Mouse (Mus musculus) 3134 (cell line): Measurements from ENCODE around the gene Ccdc149.

Source experiments
- DNase-seq: peaks from one replicate; pipeline ENCODE4 v3.0.0-alpha.2; 2011; ENCODE audit warnings: low spot score; ENCODE audit not compliant: insufficient read length; ENCODE audit errors: extremely low read depth

The Ccdc149 gene

GRCm38 (mm10) chr5:52470991-52471801 is at the start of gene Ccdc149:
TSS of gene Ccdc149 (minus strand) at chr5:52471521.
- DNase-seq, result no peak

DNA sequence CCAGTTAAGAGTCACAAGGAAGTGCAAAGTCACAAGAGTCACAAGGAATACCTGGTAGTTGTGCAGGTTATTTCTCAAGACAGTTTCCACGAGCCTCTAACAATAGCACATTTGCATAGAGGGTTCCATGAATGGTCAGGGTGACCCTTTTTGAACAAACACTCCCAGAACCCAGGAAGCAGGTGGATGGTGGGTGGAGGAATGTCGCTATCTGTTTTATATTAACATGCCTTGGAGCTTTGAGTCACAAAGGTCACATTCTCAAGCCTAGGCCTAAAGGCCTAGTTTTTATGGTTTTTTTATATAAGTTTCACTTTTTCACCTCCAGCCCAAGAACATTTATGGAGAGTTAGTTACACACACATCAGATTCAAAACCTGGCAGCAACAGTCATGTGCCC is 48.6 kb upstream of the Ccdc149 start:
- no peak for DNase-seq

- no peak for DNase-seq
Observed at GRCm38 (mm10) chr5:52516072-52516476, 44.8 kb upstream of the Ccdc149 start.

DNA sequence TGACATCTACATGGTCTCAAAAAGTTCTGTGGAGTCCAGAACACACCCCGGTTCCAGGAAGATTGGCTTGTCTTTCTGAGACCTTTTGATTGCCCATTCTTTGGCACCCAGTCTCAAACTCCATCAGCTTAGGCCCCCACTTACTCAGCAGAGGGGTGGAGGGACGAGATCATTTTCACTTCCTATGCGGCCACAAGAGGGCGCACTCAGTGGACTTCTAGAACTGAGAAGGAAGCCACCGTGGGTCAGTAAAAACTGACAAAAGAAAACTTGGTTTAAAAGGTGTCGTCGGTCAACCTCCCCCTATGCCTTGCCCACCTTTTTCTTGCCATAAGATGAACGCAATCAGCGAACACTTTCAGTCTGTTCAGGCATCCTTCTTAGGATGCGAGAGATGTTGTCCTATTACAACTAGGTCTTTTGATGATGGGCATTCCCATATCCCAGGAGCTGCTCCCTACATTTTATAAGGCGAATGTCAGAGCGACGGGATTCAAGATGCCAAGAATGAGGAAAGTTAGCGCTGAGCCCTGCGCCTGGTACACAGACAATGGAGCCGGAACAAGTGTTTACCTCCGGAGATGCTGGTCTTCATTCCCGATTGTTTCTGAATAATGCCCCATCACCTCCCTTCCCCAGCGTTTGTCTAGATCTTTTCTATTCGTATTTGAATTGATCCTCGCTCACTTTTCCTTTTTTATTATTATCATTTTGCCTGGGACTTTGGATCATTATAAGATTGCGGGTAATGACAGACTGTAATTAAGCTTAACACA is 44.1 kb upstream of the Ccdc149 start:
- no peak for DNase-seq

GRCm38 (mm10) chr5:52511089-52511488 is 39.8 kb upstream of the Ccdc149 start:
- no peak for DNase-seq

GRCm38 (mm10) chr5:52509416-52509815 is 38.1 kb upstream of the Ccdc149 start:
- DNase-seq, result no peak

- DNase-seq, result no peak
Observed at GRCm38 (mm10) chr5:52504666-52505065, 33.3 kb upstream of the Ccdc149 start.

- DNase-seq, result no peak
Observed at GRCm38 (mm10) chr5:52504148-52504547, 32.8 kb upstream of the Ccdc149 start.

- DNase-seq, result no peak
Observed at GRCm38 (mm10) chr5:52495671-52496070, 24.4 kb upstream of the Ccdc149 start.

DNA sequence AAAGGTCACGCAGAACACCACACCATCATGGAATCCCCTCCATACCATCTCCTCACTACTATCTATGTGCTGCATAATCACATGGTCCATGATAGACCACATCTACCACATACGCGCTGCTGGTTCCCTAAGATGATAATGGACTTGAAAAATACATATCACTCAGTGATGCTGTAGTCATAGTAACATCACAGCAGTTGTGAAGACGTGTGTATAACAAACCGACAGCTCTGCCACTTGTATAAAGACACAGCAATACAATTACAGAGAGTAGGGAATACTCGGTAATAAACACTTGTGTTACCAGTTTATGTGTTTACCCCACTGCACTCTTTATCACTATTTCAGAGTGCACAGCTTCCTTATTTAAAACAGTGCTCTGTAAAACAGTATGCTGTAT is 20.2 kb upstream of the Ccdc149 start:
- no peak for DNase-seq

DNA sequence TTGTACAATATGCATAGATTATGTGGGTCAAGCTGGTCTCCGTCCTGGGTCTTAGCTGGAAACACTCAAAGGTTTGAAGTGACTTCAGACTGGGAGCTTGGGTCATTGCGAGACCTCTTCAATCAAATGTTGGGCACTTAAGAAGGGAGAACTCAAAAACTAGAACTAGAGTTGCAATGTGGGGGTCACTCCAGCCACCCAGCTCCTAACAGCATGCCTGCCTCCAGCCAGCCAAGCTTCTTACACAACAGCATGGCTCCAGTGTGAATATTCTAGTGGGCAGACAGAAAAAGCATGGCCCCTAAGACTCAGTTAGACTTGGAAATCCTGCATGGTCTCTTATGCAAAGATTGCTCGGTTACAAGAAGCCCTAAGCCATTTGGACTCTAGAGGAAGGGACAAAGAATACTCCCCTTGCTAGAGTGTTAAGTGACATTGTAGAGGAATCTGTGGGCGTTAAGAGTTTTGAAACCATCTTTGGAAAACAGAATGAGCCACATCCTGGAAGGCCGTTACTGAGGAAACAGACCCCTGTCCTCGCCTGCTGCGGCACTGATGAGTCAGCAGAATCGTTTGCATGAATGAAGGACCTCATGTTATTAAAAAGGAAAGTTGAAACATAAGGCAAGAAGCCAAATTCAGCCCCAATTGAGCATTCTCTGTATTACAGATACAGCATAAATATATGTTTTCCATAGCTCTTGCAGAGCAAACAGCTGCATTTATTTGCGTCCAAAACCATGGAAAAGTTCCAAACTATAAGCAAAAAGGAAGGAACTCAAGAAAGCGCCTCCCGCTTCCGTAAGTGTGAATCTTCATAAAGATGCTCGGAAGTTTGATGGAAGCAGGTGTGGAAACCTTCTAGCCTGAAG is 16.5 kb upstream of the Ccdc149 start:
- no peak for DNase-seq

DNA sequence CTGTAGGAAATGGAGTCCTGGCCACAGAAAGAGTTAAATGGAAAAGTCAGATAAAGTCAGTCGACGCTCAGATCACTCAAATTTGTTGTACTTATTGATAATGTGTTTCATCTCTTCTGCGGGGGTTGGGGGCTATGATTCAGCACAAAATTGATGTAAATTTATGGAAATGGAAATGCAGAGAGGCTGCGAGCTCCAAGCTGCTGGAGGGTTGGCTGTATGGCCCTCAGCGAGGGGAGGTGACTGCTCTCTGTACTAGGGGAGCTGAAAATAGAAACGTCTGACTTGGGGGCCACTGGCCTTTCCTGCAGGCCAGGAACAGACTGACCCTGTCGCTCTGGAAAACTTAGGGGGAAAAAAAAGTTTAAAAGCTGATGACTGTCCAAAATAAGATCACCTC is 5.5 kb upstream of the Ccdc149 start:
- DNase-seq, result no peak

GRCm38 (mm10) chr5:52476292-52476701 is 5.0 kb upstream of the Ccdc149 start:
- DNase-seq, result no peak

GRCm38 (mm10) chr5:52473988-52474387 is 2.7 kb upstream of the Ccdc149 start:
- no peak for DNase-seq

- DNase-seq, result no peak
Observed at GRCm38 (mm10) chr5:52470551-52470950, 770 bp downstream of the Ccdc149 start.

DNA sequence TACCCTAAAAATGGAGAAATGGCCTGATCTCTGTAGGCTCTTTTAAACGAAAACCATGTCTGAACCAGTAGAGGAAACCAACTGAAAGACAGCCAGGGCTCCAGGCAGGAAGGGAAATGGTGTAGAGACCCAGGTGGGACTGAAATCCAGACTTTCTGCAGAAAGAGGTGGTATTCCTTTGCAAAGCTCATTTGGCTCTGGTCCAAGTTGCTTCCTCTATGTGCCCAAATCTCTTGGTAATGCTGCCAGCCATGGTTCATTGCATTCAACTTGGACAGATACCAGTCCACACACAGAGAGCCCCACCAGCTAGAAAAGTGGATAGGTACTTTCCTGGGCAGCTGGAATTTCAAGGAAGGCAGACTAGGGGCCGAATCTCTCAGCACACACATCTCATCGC is 3.5 kb downstream of the Ccdc149 start:
- DNase-seq, result no peak

- no peak for DNase-seq
Observed at GRCm38 (mm10) chr5:52462447-52462846, 8.9 kb downstream of the Ccdc149 start.

DNA sequence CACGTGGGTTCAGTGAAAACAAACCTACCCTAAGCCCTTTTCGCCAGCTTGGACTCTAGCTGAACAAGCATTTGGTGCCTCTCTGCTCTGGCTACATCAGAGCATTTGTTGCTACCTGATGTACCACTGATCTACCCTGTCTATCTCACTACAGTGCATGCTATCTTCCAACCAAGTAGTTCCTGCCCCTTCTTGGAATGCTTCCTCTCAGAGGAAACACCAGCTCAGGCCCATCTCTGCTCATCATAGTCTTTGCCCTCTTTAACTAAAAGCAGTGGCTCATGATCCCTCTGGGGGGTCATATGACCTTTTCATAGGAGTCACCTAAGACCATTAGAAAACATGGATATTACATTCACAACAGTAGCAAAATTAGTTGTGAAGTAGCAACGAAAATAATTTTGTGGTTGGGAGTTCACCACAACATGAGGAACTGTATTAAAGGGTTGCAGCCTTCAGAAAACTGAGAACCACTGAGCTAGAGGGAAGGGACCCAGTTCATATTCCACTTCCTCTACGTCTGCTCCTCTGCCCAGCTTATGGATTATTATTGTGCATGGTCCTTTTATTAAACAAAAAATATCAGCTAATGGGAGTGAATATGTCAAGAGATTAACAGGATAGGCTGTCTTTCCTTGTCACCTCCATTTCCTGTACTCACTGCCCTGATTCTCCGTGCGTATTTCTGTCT is 9.7 kb downstream of the Ccdc149 start:
- DNase-seq, result no peak

- no peak for DNase-seq
Observed at GRCm38 (mm10) chr5:52459308-52459707, 12.0 kb downstream of the Ccdc149 start.

GRCm38 (mm10) chr5:52457154-52457553 is 14.2 kb downstream of the Ccdc149 start:
- no peak for DNase-seq
